Mouse (Mus musculus): ENCODE results near the gene Hat1. TPM values are rescaled to one million over a fixed set of nuclear protein-coding genes. Genes with fewer than 3 reads are reported as not detected.
"Not testable (repeated sequence)": the region's sequence is repeated elsewhere in the genome, so short reads cannot be mapped to it uniquely, and the experiment has no call there.

Gene Hat1
- polyA plus RNA-seq, 1 experiment, result 0.49 TPM

GRCm38 (mm10) chr2:71351727-71351987 is 37.1 kb upstream of the Hat1 start:
- H3K9me3 ChIP-seq (ENCODE audit: control insufficient read depth, low read length), result no peaks in the 10 kb centered on the region
- H3K4me1 ChIP-seq (ENCODE audit: control insufficient read depth), result peaks cover 10% of the 10 kb centered on the region
- H3K4me3 ChIP-seq (replicated peaks), result no peak overlapping the region
- H3K36me3 ChIP-seq (ENCODE audit: control insufficient read depth), result peaks cover 6% of the 10 kb centered on the region
- H3K27me3 ChIP-seq (ENCODE audit: control insufficient read depth), result no peaks in the 10 kb centered on the region
- no peak for TF ChIP-seq GATA1 (IDR thresholded peaks at IDR 0.05; ENCODE audit: low read length)
- TF ChIP-seq TAL1 (IDR thresholded peaks at IDR 0.05; ENCODE audit: low read length), result no peak

DNA sequence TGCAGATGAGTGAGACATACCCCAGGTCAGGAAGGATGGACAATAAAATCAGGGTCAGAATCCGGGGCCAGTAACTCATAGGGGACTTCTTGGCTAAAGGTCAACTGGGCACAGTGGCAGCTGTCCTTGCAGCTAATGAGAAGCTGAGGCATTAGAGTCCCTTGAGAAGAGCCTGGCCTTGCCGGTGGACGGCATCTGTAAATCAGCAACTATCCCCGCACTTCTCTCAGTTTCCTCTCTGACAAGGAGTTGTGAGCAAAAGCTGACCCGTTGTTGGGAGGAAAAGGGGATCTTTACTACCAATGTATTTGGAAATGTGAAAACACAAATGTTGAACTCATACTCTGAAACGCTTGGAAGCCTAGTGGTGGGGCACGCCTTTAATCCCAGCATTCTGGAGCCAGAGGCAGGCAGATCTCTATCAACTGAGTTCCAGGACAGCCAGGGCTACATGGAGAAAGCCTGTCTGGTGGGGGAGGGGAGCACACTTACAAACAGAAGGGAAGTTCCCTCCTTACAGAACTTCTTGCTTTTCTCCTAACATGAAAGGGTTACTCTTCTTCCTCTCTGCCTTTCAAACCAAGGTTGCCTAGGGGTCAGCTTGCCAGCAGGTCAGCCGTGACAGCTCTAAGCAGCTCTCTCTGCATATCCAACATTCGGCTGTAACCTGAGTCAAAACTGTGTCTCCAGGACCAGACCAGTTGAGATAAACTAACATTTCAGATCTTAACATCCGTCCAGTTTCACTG is 35.3 kb upstream of the Hat1 start:
- Histone ChIP-seq H3K4me1 (ENCODE audit: control insufficient read depth) (peaks cover 17% of the 10 kb centered on the region), H3K36me3 (ENCODE audit: control insufficient read depth) (peaks cover 12% of the 10 kb centered on the region), H3K9me3 (ENCODE audit: control insufficient read depth, low read length) (no peaks in the 10 kb centered on the region), H3K27me3 (ENCODE audit: control insufficient read depth) (no peaks in the 10 kb centered on the region), H3K4me3 (replicated peaks) (no peak overlapping the region)
- no peak for TF ChIP-seq TAL1 (IDR thresholded peaks at IDR 0.05; ENCODE audit: low read length)
- no peak for TF ChIP-seq GATA1 (IDR thresholded peaks at IDR 0.05; ENCODE audit: low read length)

- H3K36me3 ChIP-seq (ENCODE audit: control insufficient read depth), result peaks cover 15% of the 10 kb centered on the region
- peaks cover 20% of the 10 kb centered on the region for H3K4me1 ChIP-seq (ENCODE audit: control insufficient read depth)
- no peaks in the 10 kb centered on the region for H3K27me3 ChIP-seq (ENCODE audit: control insufficient read depth)
- no peak overlapping the region for H3K4me3 ChIP-seq (replicated peaks)
- TF ChIP-seq GATA1 (IDR thresholded peaks at IDR 0.05; ENCODE audit: low read length), result no peak
- TF ChIP-seq TAL1 (IDR thresholded peaks at IDR 0.05; ENCODE audit: low read length), result no peak
- H3K9me3 ChIP-seq (ENCODE audit: control insufficient read depth, low read length), result no peaks in the 10 kb centered on the region
Observed at GRCm38 (mm10) chr2:71354055-71354425, 34.7 kb upstream of the Hat1 start.

GRCm38 (mm10) chr2:71358347-71358746 is 30.4 kb upstream of the Hat1 start:
- H3K27me3 ChIP-seq (ENCODE audit: control insufficient read depth), result no peaks in the 10 kb centered on the region
- TF ChIP-seq TAL1 (IDR thresholded peaks at IDR 0.05; ENCODE audit: low read length) (no peak), GATA1 (IDR thresholded peaks at IDR 0.05; ENCODE audit: low read length) (no peak)
- H3K36me3 ChIP-seq (ENCODE audit: control insufficient read depth), result peaks cover 24% of the 10 kb centered on the region
- no peaks in the 10 kb centered on the region for H3K9me3 ChIP-seq (ENCODE audit: control insufficient read depth, low read length)
- H3K4me1 ChIP-seq (ENCODE audit: control insufficient read depth), result peaks cover 19% of the 10 kb centered on the region
- no peak overlapping the region for H3K4me3 ChIP-seq (replicated peaks)

DNA sequence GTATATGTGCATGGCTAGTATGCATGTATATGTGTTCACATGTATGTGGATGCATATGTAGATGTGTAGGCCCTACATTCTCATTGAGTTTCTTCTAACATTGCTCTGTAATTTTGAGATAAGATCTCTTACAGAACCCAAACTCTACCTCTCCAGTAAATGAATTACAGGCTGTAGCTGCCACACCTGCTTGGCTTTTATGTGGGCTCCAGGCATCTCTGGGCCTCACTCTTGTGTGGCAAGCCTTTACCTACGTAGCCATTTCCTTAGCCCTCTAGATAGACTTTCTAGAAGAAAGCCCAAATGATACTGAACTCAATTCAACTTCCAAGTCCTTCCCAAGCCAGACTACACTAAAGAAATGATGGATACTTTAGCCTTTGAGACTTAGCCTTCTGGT is 28.6 kb upstream of the Hat1 start:
- Histone ChIP-seq H3K36me3 (ENCODE audit: control insufficient read depth) (peaks cover 23% of the 10 kb centered on the region), H3K27me3 (ENCODE audit: control insufficient read depth) (no peaks in the 10 kb centered on the region), H3K4me3 (replicated peaks) (no peak overlapping the region), H3K9me3 (ENCODE audit: control insufficient read depth, low read length) (no peaks in the 10 kb centered on the region), H3K4me1 (ENCODE audit: control insufficient read depth) (peaks cover 14% of the 10 kb centered on the region)
- TF ChIP-seq GATA1 (IDR thresholded peaks at IDR 0.05; ENCODE audit: low read length) (no peak), TAL1 (IDR thresholded peaks at IDR 0.05; ENCODE audit: low read length) (no peak)

DNA sequence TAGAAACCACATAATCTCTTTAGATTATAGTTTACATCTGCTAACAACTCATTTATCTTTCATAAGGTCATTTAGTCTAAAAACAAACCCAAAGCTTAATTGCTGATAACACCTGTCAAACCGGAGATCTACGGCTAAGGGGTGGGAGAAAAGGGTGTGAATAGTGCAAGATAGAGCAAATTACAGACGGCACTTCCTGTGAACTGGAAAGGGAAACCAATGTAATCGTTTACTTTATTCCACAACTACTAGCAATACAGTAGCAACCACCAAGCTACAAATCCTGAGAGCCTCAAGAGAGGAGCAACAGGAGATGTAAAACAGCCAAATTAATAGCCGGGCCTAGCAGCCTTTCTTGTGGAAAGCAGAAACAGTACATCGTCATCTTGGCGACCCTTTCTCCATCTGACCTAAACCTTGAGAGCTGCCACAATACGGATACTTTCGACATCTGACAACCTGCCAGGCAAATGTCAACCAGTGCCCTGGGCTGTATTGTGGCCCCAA is 22.1 kb upstream of the Hat1 start:
- Histone ChIP-seq H3K36me3 (ENCODE audit: control insufficient read depth) (peaks cover 9% of the 10 kb centered on the region), H3K9me3 (ENCODE audit: control insufficient read depth, low read length) (no peaks in the 10 kb centered on the region), H3K4me1 (ENCODE audit: control insufficient read depth) (peaks cover 34% of the 10 kb centered on the region), H3K27me3 (ENCODE audit: control insufficient read depth) (no peaks in the 10 kb centered on the region), H3K4me3 (replicated peaks) (peak overlapping the region; percentile 74)
- no peak for TF ChIP-seq GATA1 (IDR thresholded peaks at IDR 0.05; ENCODE audit: low read length)
- TF ChIP-seq TAL1 (IDR thresholded peaks at IDR 0.05; ENCODE audit: low read length), result no peak

- TF ChIP-seq GATA1 (IDR thresholded peaks at IDR 0.05; ENCODE audit: low read length) (no peak), TAL1 (IDR thresholded peaks at IDR 0.05; ENCODE audit: low read length) (no peak)
Observed at GRCm38 (mm10) chr2:71367125-71367880, 21.5 kb upstream of the Hat1 start, which contains the start of gene Slc25a12. Gene Slc25a12 (minus strand): TSS chr2:71367749.

GRCm38 (mm10) chr2:71368086-71368485 is 20.7 kb upstream of the Hat1 start:
- TF ChIP-seq TAL1 (IDR thresholded peaks at IDR 0.05; ENCODE audit: low read length) (no peak), GATA1 (IDR thresholded peaks at IDR 0.05; ENCODE audit: low read length) (no peak)
- H3K9me3 ChIP-seq (ENCODE audit: control insufficient read depth, low read length), result no peaks in the 10 kb centered on the region
- H3K4me3 ChIP-seq (replicated peaks), result peak overlapping the region; percentile 74
- peaks cover 7% of the 10 kb centered on the region for H3K36me3 ChIP-seq (ENCODE audit: control insufficient read depth)
- H3K27me3 ChIP-seq (ENCODE audit: control insufficient read depth), result no peaks in the 10 kb centered on the region
- peaks cover 37% of the 10 kb centered on the region for H3K4me1 ChIP-seq (ENCODE audit: control insufficient read depth)

More at GRCm38 (mm10) chr2:71367125-71367880, 21.5 kb upstream of the Hat1 start, which contains the start of gene Slc25a12:
- H3K4me3 ChIP-seq (replicated peaks), result peak within 1 kb of the TSS; percentile 74
- peaks cover 7% of the 10 kb centered on the region for H3K36me3 ChIP-seq (ENCODE audit: control insufficient read depth)
- H3K27me3 ChIP-seq (ENCODE audit: control insufficient read depth), result no peaks in the 10 kb centered on the region
- H3K9me3 ChIP-seq (ENCODE audit: control insufficient read depth, low read length), result no peaks in the 10 kb centered on the region
- peaks cover 37% of the 10 kb centered on the region for H3K4me1 ChIP-seq (ENCODE audit: control insufficient read depth)

- TF ChIP-seq GATA1 (IDR thresholded peaks at IDR 0.05; ENCODE audit: low read length) (no peak), TAL1 (IDR thresholded peaks at IDR 0.05; ENCODE audit: low read length) (no peak)
- peaks cover 47% of the 10 kb centered on the region for H3K4me1 ChIP-seq (ENCODE audit: control insufficient read depth)
- H3K27me3 ChIP-seq (ENCODE audit: control insufficient read depth), result no peaks in the 10 kb centered on the region
- no peak overlapping the region for H3K4me3 ChIP-seq (replicated peaks)
- no peaks in the 10 kb centered on the region for H3K36me3 ChIP-seq (ENCODE audit: control insufficient read depth)
- H3K9me3 ChIP-seq (ENCODE audit: control insufficient read depth, low read length), result no peaks in the 10 kb centered on the region
Observed at GRCm38 (mm10) chr2:71371790-71372189, 17.0 kb upstream of the Hat1 start.

DNA sequence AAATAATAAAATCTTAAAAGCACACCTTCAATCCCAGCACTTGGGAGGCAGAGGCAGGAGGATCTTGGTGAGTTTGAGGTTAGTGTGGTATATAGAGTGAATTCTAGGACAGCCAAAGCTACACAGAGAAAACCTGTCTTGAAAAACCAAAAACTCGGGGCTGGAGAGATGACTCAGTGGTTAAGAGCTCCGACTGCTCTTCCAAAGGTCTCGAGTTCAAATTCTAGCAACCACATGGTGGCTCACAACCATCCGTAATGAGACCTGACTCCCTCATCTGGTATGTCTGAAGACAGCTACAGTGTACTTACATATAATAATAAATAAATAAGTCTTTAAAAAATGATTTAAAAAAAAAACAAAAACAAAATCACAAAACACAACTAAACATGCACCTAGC is 16.5 kb upstream of the Hat1 start:
- peaks cover 44% of the 10 kb centered on the region for H3K4me1 ChIP-seq (ENCODE audit: control insufficient read depth)
- H3K9me3 ChIP-seq (ENCODE audit: control insufficient read depth, low read length); H3K4me3 ChIP-seq (replicated peaks); H3K36me3 ChIP-seq (ENCODE audit: control insufficient read depth); H3K27me3 ChIP-seq (ENCODE audit: control insufficient read depth): not testable (repeated sequence)
